Mouse (Mus musculus) midbrain, postnatal 0 days (tissue): ENCODE data around the gene Dpagt1. TPM values are rescaled to one million over a fixed set of nuclear protein-coding genes. Genes with fewer than 3 reads are reported as not detected.
"Not testable (repeated sequence)": the region's sequence is repeated elsewhere in the genome, so short reads cannot be mapped to it uniquely, and the experiment has no call there.

Experiments
- ATAC-seq: fragments of 200-750 bp; cut with Nextera tagmentation; 2 replicates; pipeline ENCODE4 v1.8.0; 2017; ENCODE audit warnings: moderate number of reproducible peaks, mild to moderate bottlenecking, moderate TSS enrichment, moderate library complexity; ENCODE audit not compliant: low FRiP score
- DNase-seq: peaks from one replicate; pipeline ENCODE4 v3.0.0-alpha.2; 2015; ENCODE audit warnings: low spot score
- H3K27ac ChIP-seq: fragments of 300-500 bp; sonication (generic); 2 replicates; pipeline ENCODE4 v1.5.1; 2014; ENCODE audit warnings: low read depth, mild to moderate bottlenecking, low read length, mixed read lengths
- H3K27me3 ChIP-seq: fragments of 300-500 bp; sonication (generic); 2 replicates; pipeline ENCODE4 v1.6.1; 2014; ENCODE audit warnings: low read length, control low read depth, mixed read lengths; ENCODE audit not compliant: insufficient read depth
- H3K36me3 ChIP-seq: fragments of 300-500 bp; sonication (generic); 2 replicates; pipeline ENCODE4 v1.6.1; 2014; ENCODE audit warnings: low read length, control low read depth, mixed read lengths; ENCODE audit not compliant: insufficient read depth
- H3K4me1 ChIP-seq: fragments of 300-500 bp; sonication (generic); 2 replicates; pipeline ENCODE4 v1.6.1; 2014; ENCODE audit warnings: mild to moderate bottlenecking, control low read depth, antibody characterized with exemption, low read length, mixed read lengths; ENCODE audit not compliant: insufficient read depth
- H3K4me2 ChIP-seq: fragments of 300-500 bp; sonication (generic); 2 replicates; pipeline ENCODE4 v1.6.1; 2014; ENCODE audit warnings: low read depth, mild to moderate bottlenecking, low read length, mixed read lengths; ENCODE audit not compliant: poor library complexity, severe bottlenecking
- H3K4me3 ChIP-seq: fragments of 300-500 bp; sonication (generic); 2 replicates; pipeline ENCODE4 v1.5.1; 2014; ENCODE audit warnings: low read depth, mild to moderate bottlenecking, low read length, moderate library complexity
- H3K9ac ChIP-seq: fragments of 300-500 bp; sonication (generic); replicated peaks from 2 replicates; pipeline ENCODE4 v1.6.1; 2014; ENCODE audit warnings: mild to moderate bottlenecking, low read length, moderate library complexity, mixed read lengths; ENCODE audit not compliant: poor library complexity, severe bottlenecking
- H3K9me3 ChIP-seq: fragments of 300-500 bp; sonication (generic); 2 replicates; pipeline ENCODE4 v1.6.1; 2016; ENCODE audit warnings: low read length, control low read depth
- CTCF ChIP-seq: IDR thresholded peaks from 2 replicates; pipeline ENCODE4 v1.5.1; 2016; ENCODE audit warnings: antibody characterized with exemption, mild to moderate bottlenecking
- whole genome bisulfite sequencing: fragments of 180-500 bp; shearing (Covaris S2); extraction: QIAGEN DNeasy Blood & Tissue Kit; methylation state at CpG from one replicate; pipeline ENCODE4 v1.1.7; 2014; 5-methylcytosine and 5-hydroxymethylcytosine counted together
- polyA plus RNA-seq: library from polyadenylated mRNA; unstranded; fragments of >200 nt; fragmentation: Nextera tagmentation; extraction: Ambion mirVana; gene quantifications from 2 replicates; pipeline ENCODE4 v1.2.1, GENCODE M21; 2015
- total RNA-seq: library from RNA; depleted of rRNA; stranded (reverse); fragments of >200 nt; gene quantifications from 2 replicates; pipeline ENCODE4 v1.2.3, GENCODE M21; 2014

Gene Dpagt1
- total and polyA plus RNA-seq, 2 experiments from 2014 or later = 27.2 to 33.6 TPM

- no peaks in the 10 kb centered on the region for H3K9me3 ChIP-seq
- no peaks in the 10 kb centered on the region for H3K27me3 ChIP-seq
- H3K9ac ChIP-seq = peak within 1 kb of the TSS; percentile 90
- H3K4me3 ChIP-seq = peak within 1 kb of the TSS; percentile 87
- TF ChIP-seq CTCF = peak; percentile 68
- peak within 1 kb of the TSS; percentile 85 for H3K27ac ChIP-seq
- H3K36me3 ChIP-seq = peaks cover 31% of the 10 kb centered on the region
- WGBS = under 1% methylated on average over 85 of the region's 91 CpGs
- peak within 1 kb of the TSS; percentile 86 for H3K4me2 ChIP-seq
- ATAC-seq (peak; percentile 96), DNase-seq (peak; percentile 100)
- peaks cover 5% of the 10 kb centered on the region; the same call in 1 of the 2 replicates for H3K4me1 ChIP-seq
Observed at GRCm38 (mm10) chr9:44334396-44335330, 8.8 kb downstream of the Dpagt1 start, which contains the start of gene H2afx. TSS of gene H2afx (plus strand) at chr9:44334694.

DNA sequence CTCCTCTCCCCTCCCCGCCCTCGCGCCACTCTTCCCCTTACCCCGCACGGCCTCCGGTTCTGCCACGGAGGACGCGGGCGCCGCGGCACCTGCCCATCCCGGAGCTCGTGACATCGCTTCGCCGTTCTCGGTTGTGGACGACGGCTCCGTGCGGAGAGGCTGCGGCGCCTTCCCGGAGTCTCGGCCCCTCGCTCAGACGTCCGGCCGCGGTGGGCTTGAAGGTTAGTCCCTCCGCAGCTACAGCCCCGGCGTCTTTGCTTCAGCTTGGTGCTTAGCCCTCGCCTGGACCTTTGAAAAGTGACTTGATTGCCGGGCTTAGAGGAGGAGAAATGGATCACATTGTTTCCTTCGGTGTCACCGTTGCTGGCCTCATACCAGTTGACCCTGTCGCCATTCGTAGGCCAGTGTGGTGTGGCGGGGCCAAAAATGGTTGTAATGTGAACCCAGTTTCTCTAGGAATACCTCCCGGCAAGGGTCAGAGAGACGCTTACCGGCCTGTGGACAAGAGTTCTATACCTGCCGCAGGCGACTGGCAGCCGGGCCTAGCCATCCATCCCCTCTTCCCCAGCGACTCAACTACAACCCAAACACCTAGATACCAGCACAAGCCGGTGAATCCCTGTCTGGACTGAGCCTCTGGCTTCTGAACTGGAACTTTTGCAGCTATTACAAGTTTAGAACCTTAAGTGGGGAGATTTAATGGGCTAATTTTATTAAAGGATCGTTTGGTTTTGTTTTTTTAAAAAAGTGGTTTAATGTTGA lies 9.7 kb downstream of the Dpagt1 start:
- under 1% methylated on average over 50 of the region's 50 CpGs for WGBS
- H3K27me3 ChIP-seq = no peaks in the 10 kb centered on the region
- H3K4me1 ChIP-seq = peaks cover 5% of the 10 kb centered on the region; the same call in 1 of the 2 replicates
- no peak for ATAC-seq
- DNase-seq = no peak
- no peak for TF ChIP-seq CTCF
- H3K4me2 ChIP-seq = peak overlapping the region; percentile 86
- peak overlapping the region; percentile 85 for H3K27ac ChIP-seq
- H3K9ac ChIP-seq = peak overlapping the region; percentile 90
- H3K36me3 ChIP-seq = peaks cover 28% of the 10 kb centered on the region
- H3K9me3 ChIP-seq = no peaks in the 10 kb centered on the region
- H3K4me3 ChIP-seq = peak overlapping the region; percentile 87

DNA sequence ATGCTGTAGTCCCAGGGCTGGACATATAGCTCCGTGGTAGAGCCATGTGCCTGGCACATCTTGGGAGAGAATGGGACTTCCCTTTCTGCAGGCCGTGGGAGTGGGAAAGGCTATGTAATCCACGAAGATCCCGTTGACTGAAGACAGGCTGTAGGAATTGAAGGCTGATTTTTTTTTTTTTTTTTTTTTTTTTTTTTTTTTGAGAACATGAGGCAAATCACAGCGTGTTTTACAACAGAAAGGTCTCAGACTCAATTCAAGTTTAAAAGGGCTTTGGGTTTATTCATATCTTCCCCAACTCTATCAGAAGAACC lies 10.2 kb downstream of the Dpagt1 start:
- WGBS = 3% methylated on average over 5 of the region's 5 CpGs
- Histone ChIP-seq H3K27ac (peak overlapping the region; percentile 85; the same call in 1 of the 2 replicates), H3K4me1 (peaks cover 5% of the 10 kb centered on the region; the same call in 1 of the 2 replicates), H3K9ac (peak overlapping the region; percentile 90), H3K36me3 (peaks cover 28% of the 10 kb centered on the region), H3K4me3 (peak overlapping the region; percentile 87), H3K27me3 (no peaks in the 10 kb centered on the region), H3K9me3 (no peaks in the 10 kb centered on the region), H3K4me2 (peak overlapping the region; percentile 86)
- DNase-seq = no peak
- TF ChIP-seq CTCF = no peak
- ATAC-seq = no peak

DNA sequence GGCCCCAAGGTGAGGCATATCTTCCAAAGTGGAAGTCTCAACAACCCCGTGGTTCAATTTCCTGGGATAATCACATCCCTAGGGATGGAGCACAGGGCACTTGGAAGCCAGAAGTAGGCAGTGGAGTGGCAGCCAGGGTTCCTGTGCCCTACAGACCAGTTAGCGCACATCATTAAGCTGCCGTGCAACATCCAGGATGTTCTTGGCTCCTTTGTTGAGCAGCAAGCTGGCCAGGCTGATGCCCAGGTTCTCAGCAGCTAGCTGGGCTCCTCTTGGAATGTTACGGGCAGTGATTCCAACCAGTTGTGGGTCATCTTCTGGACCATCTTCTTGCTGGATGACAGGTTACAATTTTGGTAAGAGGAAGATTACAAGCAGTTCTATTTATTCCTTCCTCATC lies 10.7 kb downstream of the Dpagt1 start:
- not testable (repeated sequence) for H3K9ac ChIP-seq, H3K9me3 ChIP-seq, H3K27me3 ChIP-seq, H3K4me1 ChIP-seq, H3K27ac ChIP-seq, DNase-seq, ATAC-seq, H3K4me3 ChIP-seq
- Histone ChIP-seq H3K4me2 (peak overlapping the region; percentile 86; the same call in 1 of the 2 replicates), H3K36me3 (peaks cover 26% of the 10 kb centered on the region)
- 28% methylated on average over 4 of the region's 4 CpGs for WGBS

DNA sequence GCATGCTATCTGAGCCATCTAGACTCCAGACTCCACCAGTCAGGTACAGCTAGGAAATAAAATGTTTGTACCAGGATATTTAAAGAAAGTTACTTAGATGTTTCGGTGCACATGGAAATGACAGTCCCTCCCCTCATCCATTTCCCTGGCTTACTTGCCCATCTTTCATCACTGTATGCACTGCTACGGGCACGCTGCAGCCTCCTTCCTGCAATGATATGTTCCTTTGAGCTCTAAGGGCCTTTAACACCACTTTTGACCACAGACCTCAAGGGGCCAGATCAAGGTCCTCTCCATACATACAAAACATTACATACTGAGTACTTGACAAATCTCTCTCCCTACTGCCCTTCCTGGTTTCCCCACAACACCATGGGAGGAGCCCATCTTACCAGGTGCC lies 11.1 kb downstream of the Dpagt1 start:
- 84% methylated on average over 3 of the region's 3 CpGs for WGBS
- Histone ChIP-seq H3K4me2 (peak overlapping the region; percentile 86; the same call in 1 of the 2 replicates), H3K4me3 (no peak overlapping the region), H3K27ac (no peak overlapping the region), H3K9me3 (no peaks in the 10 kb centered on the region), H3K36me3 (peaks cover 22% of the 10 kb centered on the region), H3K27me3 (no peaks in the 10 kb centered on the region), H3K9ac (0 out of 2 replicates have a peak overlapping the region, but pooled peaks have one; percentile 14), H3K4me1 (peaks cover 5% of the 10 kb centered on the region; the same call in 1 of the 2 replicates)
- DNase-seq = no peak
- ATAC-seq = no peak
- no peak for TF ChIP-seq CTCF
